Mouse (Mus musculus) bone marrow, adult 2 months (tissue): ENCODE results near the gene Srd5a1. TPM values are rescaled to one million over a fixed set of nuclear protein-coding genes. Genes with fewer than 3 reads are reported as not detected.

ENCODE experiments used
- H3K27ac ChIP-seq: fragments of 200-500 bp; 2 replicates; pipeline ENCODE4 v1.5.1; 2012; ENCODE audit warnings: low read depth, mild to moderate bottlenecking, control low read depth, inconsistent platforms, low read length; ENCODE audit not compliant: control insufficient read depth, poor library complexity, insufficient read depth
- H3K4me1 ChIP-seq: fragments of 200-500 bp; 2 replicates; pipeline ENCODE4 v1.6.1; 2011; ENCODE audit warnings: low read length; ENCODE audit not compliant: control insufficient read depth, insufficient read depth
- H3K4me3 ChIP-seq: fragments of 200-500 bp; replicated peaks from 2 replicates; pipeline ENCODE3; 2011; ENCODE audit warnings: mild to moderate bottlenecking, low read depth, low read length, control low read depth; ENCODE audit not compliant: control insufficient read depth
- CTCF ChIP-seq: fragments of 200-500 bp; IDR thresholded peaks from 2 replicates; pipeline ENCODE4 v1.5.1; 2011; ENCODE audit warnings: low read length, control low read depth; ENCODE audit not compliant: control insufficient read depth, insufficient read depth
- POLR2A ChIP-seq: fragments of 200-500 bp; IDR thresholded peaks from 2 replicates; pipeline ENCODE4 v1.6.1; 2011; ENCODE audit warnings: low read depth, mild to moderate bottlenecking, control low read depth, low read length, borderline replicate concordance; ENCODE audit not compliant: control insufficient read depth
- WGBS: fragments of 180-500 bp; shearing (Covaris S2); methylation state at CpG from one replicate; pipeline ENCODE4 v1.1.7; 2018; 5-methylcytosine and 5-hydroxymethylcytosine counted together
- polyA plus RNA-seq: library from polyadenylated mRNA; stranded (reverse); fragments of >200 nt; gene quantifications from 2 replicates; pipeline ENCODE4 v1.2.4, GENCODE M21; 2011; ENCODE audit warnings: low replicate concordance; ENCODE audit not compliant: missing spikeins, insufficient read depth, insufficient read length

Srd5a1 gene
- polyA plus RNA-seq, 1 experiment: 2.7 TPM

- WGBS: 85% methylated on average over 7 of the region's 7 CpGs
- TF ChIP-seq CTCF (no peak), POLR2A (no peak)
- H3K27ac ChIP-seq: no peak overlapping the region
Measured at GRCm38 (mm10) chr13:69528531-69528930, 82.7 kb downstream of the Srd5a1 start.

GRCm38 (mm10) chr13:69525867-69526266 lies 85.4 kb downstream of the Srd5a1 start:
- Histone ChIP-seq H3K4me3 (no peak overlapping the region), H3K27ac (no peak overlapping the region), H3K4me1 (peaks cover 1% of the 10 kb centered on the region; the same call in 1 of the 2 replicates)
- TF ChIP-seq CTCF (no peak), POLR2A (no peak)
- WGBS: 75% methylated on average over 4 of the region's 4 CpGs

More at GRCm38 (mm10) chr13:69528531-69528930, 82.7 kb downstream of the Srd5a1 start:
- no peak overlapping the region for H3K4me3 ChIP-seq
- peaks cover 4% of the 10 kb centered on the region for H3K4me1 ChIP-seq

- H3K27ac ChIP-seq: no peak overlapping the region
- WGBS: 94% methylated on average over 2 of the region's 2 CpGs
- peaks cover 1% of the 10 kb centered on the region; the same call in 1 of the 2 replicates for H3K4me1 ChIP-seq
- H3K4me3 ChIP-seq: no peak overlapping the region
- TF ChIP-seq CTCF: no peak
- TF ChIP-seq POLR2A: no peak
Measured at GRCm38 (mm10) chr13:69524158-69524530, 87.1 kb downstream of the Srd5a1 start.

Other genes with a start within 250 kb of the Srd5a1 start
- gene Nsun2, start 77.7 kb downstream of the Srd5a1 start, polyA plus RNA-seq: 41.3 and 66.4 TPM in 2 replicates
- gene Tent4a, start 76.8 kb downstream of the Srd5a1 start, polyA plus RNA-seq: 7.6 and 8.8 TPM in 2 replicates
- not detected in 2 replicates for gene Ube2ql1, start 128.4 kb upstream of the Srd5a1 start, polyA plus RNA-seq
- 14.9 and 25.1 TPM in 2 replicates for gene Med10, start 191.0 kb upstream of the Srd5a1 start, polyA plus RNA-seq